Mouse (Mus musculus) right cerebral cortex, postnatal 10 days (tissue): ENCODE measurements around the gene Yif1a.

Experiments
- DNase-seq, 2 experiments: peaks; one replicate each; pipeline ENCODE4 v3.0.0; 2021; ENCODE audit warnings: low spot score in 2 of 2

Yif1a gene

GRCm38 (mm10) chr19:5060365-5061330 is 27.7 kb upstream of the Yif1a start:
- DNase-seq: no peak

- no peak for DNase-seq
Measured at GRCm38 (mm10) chr19:5062041-5062440, 26.3 kb upstream of the Yif1a start.

GRCm38 (mm10) chr19:5062446-5062845 is 25.9 kb upstream of the Yif1a start:
- no peak for DNase-seq

- DNase-seq: no peak
Measured at GRCm38 (mm10) chr19:5065104-5065503, 23.2 kb upstream of the Yif1a start.

GRCm38 (mm10) chr19:5067040-5067799 is 21.1 kb upstream of the Yif1a start:
- DNase-seq: no peak

GRCm38 (mm10) chr19:5067867-5068569 is 20.3 kb upstream of the Yif1a start, which contains the start of gene Cd248:
Gene Cd248, plus strand, starts transcription at chr19:5068078.
- no peak for DNase-seq

- no peak for DNase-seq
Measured at GRCm38 (mm10) chr19:5068570-5069234, 19.6 kb upstream of the Yif1a start.

GRCm38 (mm10) chr19:5069486-5069885 is 18.9 kb upstream of the Yif1a start:
- DNase-seq: no peak

- DNase-seq: no peak
Measured at GRCm38 (mm10) chr19:5069978-5070377, 18.4 kb upstream of the Yif1a start.

GRCm38 (mm10) chr19:5071077-5071476 is 17.3 kb upstream of the Yif1a start:
- no peak for DNase-seq

GRCm38 (mm10) chr19:5071545-5072369 is 16.6 kb upstream of the Yif1a start:
- peak; percentile 66 to 80 for DNase-seq

GRCm38 (mm10) chr19:5072389-5073019 is 15.8 kb upstream of the Yif1a start:
- no peak for DNase-seq

GRCm38 (mm10) chr19:5073028-5073427 is 15.3 kb upstream of the Yif1a start:
- DNase-seq: peak in 1 of 2 experiments; percentile 37

- DNase-seq: no peak
Measured at GRCm38 (mm10) chr19:5073518-5073917, 14.8 kb upstream of the Yif1a start.

GRCm38 (mm10) chr19:5079279-5079678 is 9.1 kb upstream of the Yif1a start:
- DNase-seq: no peak

- DNase-seq: no peak
Measured at GRCm38 (mm10) chr19:5082005-5082404, 6.3 kb upstream of the Yif1a start.

- DNase-seq: no peak
Measured at GRCm38 (mm10) chr19:5082596-5082995, 5.7 kb upstream of the Yif1a start.

GRCm38 (mm10) chr19:5083961-5084833 is 4.1 kb upstream of the Yif1a start:
- DNase-seq: peak; percentile 54 to 64

- DNase-seq: peak in 1 of 2 experiments; percentile 67
Measured at GRCm38 (mm10) chr19:5084834-5085144, 3.5 kb upstream of the Yif1a start.
